20 mouse cellular contexts compared by ENCODE assay signal in genomic region chr16:11446977-11447376, GRCm38 (mm10).
"Had no signal": no experiment of that assay in that cellular context is flagged by ENCODE, and none has a peak within 500 bp of the region (broad histone marks: within the 10 kb centered on the region; RNA-seq: fewer than 3 reads in every experiment).

No protein-coding gene starts in this region.

- H3K9ac ChIP-seq: intestine, embryonic 15.5 days; kidney, embryonic 15.5 days; limb, embryonic 13.5 days; liver, embryonic 12.5 days; liver, embryonic 15.5 days; lung, embryonic 14.5 days; midbrain, embryonic 13.5 days; neural tube, embryonic 13.5 days had no signal

- DNase-seq: kidney, adult 11 months; kidney, adult 8-10 months; kidney, postnatal 10 days; kidney, postnatal 4 days; left cerebral cortex, postnatal 4 days; liver; lung, embryonic 14.5 days; retina, postnatal 1 day; thymus, adult 18-20 months; thymus, postnatal 36 days had no signal

- H3K9me3 ChIP-seq: intestine, embryonic 15.5 days; kidney, embryonic 15.5 days; limb, embryonic 13.5 days; liver, embryonic 12.5 days; liver, embryonic 15.5 days; midbrain, embryonic 10.5 days; midbrain, embryonic 13.5 days; neural tube, embryonic 13.5 days had no signal

- H3K4me2 ChIP-seq: intestine, embryonic 15.5 days; kidney, embryonic 15.5 days; limb, embryonic 13.5 days; liver, embryonic 12.5 days; liver, embryonic 15.5 days; lung, embryonic 14.5 days; midbrain, embryonic 13.5 days; neural tube, embryonic 13.5 days had no signal

- H3K4me1 ChIP-seq: intestine, embryonic 15.5 days; kidney, embryonic 15.5 days; liver, embryonic 12.5 days; liver, embryonic 15.5 days; midbrain, embryonic 10.5 days; midbrain, embryonic 13.5 days had no signal

- H3K27me3 ChIP-seq: intestine, embryonic 15.5 days; kidney, embryonic 15.5 days; limb, embryonic 13.5 days; liver, embryonic 12.5 days; liver, embryonic 15.5 days; midbrain, embryonic 13.5 days; neural tube, embryonic 13.5 days had no signal

- H3K27ac ChIP-seq: intestine, embryonic 15.5 days; kidney, embryonic 15.5 days; limb, embryonic 13.5 days; liver, embryonic 12.5 days; liver, embryonic 15.5 days; midbrain, embryonic 10.5 days; midbrain, embryonic 13.5 days; neural tube, embryonic 13.5 days had no signal

- ATAC-seq: intestine, embryonic 15.5 days; liver, embryonic 12.5 days; midbrain, embryonic 13.5 days; midbrain, embryonic 16.5 days had no signal

- H3K4me3 ChIP-seq: intestine, embryonic 15.5 days; kidney, embryonic 15.5 days; limb, embryonic 13.5 days; liver, embryonic 12.5 days; liver, embryonic 15.5 days; midbrain, embryonic 10.5 days; midbrain, embryonic 13.5 days; myocyte; neural tube, embryonic 13.5 days had no signal

- H3K36me3 ChIP-seq: intestine, embryonic 15.5 days; liver, embryonic 15.5 days had no signal
